8 mouse cellular contexts compared by ENCODE assay signal in the genomic region with DNA sequence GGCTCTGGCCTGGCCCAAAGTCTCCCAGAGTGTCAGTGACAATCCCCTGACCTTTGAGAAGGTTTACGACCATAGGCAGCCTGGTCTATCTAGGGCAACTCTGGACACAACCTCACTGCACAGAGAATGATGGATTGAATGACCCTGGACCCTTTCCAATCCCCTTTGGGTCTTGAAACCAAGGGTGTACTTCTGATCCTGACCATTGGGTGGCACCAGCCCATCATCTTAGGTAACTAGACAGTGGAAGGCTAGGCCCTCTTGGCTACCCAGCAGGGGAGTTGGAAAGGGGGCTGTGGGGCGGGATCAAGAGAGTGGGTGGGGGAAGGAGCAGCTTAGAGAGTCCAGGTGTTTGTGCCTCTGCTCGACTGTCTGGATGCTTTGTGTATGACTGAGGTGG.
DNase-seq lines count a peak whose midpoint lies in the region; ATAC-seq and TF ChIP-seq lines count a peak whose summit lies in the region.

No protein-coding gene starts in this region.

- H3K27ac ChIP-seq in intestine, postnatal 0 days (ENCODE audit: low read depth, low read length): no peak overlapping the region
- H3K27ac ChIP-seq in midbrain, embryonic 14.5 days (replicated peaks; ENCODE audit: low read depth, low read length): no peak overlapping the region

- no peaks in the 10 kb centered on the region for H3K4me1 ChIP-seq in intestine, postnatal 0 days (replicated peaks; ENCODE audit: control insufficient read depth, insufficient read depth, low read length)
- H3K4me1 ChIP-seq in midbrain, embryonic 14.5 days (ENCODE audit: control insufficient read depth, insufficient read depth, low read length): no peaks in the 10 kb centered on the region

- 8% methylated on average over 3 of the region's 3 CpGs for WGBS in intestine, postnatal 0 days
- 9% methylated on average over 3 of the region's 3 CpGs for WGBS in midbrain, embryonic 14.5 days

- H3K9ac ChIP-seq in intestine, postnatal 0 days (ENCODE audit: low read depth, low read length): no peak overlapping the region
- H3K9ac ChIP-seq in midbrain, embryonic 14.5 days (replicated peaks; ENCODE audit: low read length): no peak overlapping the region

- ATAC-seq in frontal cortex, adult (ENCODE audit: low TSS enrichment): no peak
- no peak for ATAC-seq in intestine, postnatal 0 days
- peak; percentile 68; the same call in 1 of the 2 replicates for ATAC-seq in midbrain, embryonic 14.5 days (ENCODE audit: low FRiP score, low TSS enrichment)

- no peaks in the 10 kb centered on the region for H3K36me3 ChIP-seq in intestine, postnatal 0 days (ENCODE audit: control insufficient read depth, insufficient read depth)
- no peaks in the 10 kb centered on the region for H3K36me3 ChIP-seq in midbrain, embryonic 14.5 days (ENCODE audit: control insufficient read depth, insufficient read depth, low read length)

- no peak overlapping the region for H3K4me3 ChIP-seq in intestine, postnatal 0 days (ENCODE audit: low read depth, low read length)
- no peak overlapping the region for H3K4me3 ChIP-seq in midbrain, embryonic 14.5 days (replicated peaks; ENCODE audit: low read depth, low read length)

- no peaks in the 10 kb centered on the region for H3K9me3 ChIP-seq in intestine, postnatal 0 days (ENCODE audit: control insufficient read depth)
- H3K9me3 ChIP-seq in midbrain, embryonic 14.5 days (ENCODE audit: control insufficient read depth, low read length): peaks cover 2% of the 10 kb centered on the region; the same call in 1 of the 2 replicates

- intact Hi-C loops in gastrocnemius, postnatal 36 days (cut with DNase I): loop anchor here (2.0 to 10.0 kb wide), 2 partner anchors 293 to 1117 kb away; a partner anchor contains a TSS
- intact Hi-C loops in left cerebral cortex, postnatal 25 days (cut with DNase I): loop anchor here (2.0 to 10.0 kb wide), 2 partner anchors 293 to 1119 kb away; no protein-coding TSS in a partner anchor

- peak; percentile 85 for TF ChIP-seq CTCF in intestine, postnatal 0 days (IDR thresholded peaks at IDR 0.05; ENCODE audit: low read depth)

- H3K4me2 ChIP-seq in intestine, postnatal 0 days (replicated peaks; ENCODE audit: low read depth): no peak overlapping the region
- no peak overlapping the region for H3K4me2 ChIP-seq in midbrain, embryonic 14.5 days (ENCODE audit: low read length)

- H3K27me3 ChIP-seq in intestine, postnatal 0 days (replicated peaks; ENCODE audit: control insufficient read depth, insufficient read depth, low read length): no peaks in the 10 kb centered on the region
- no peaks in the 10 kb centered on the region for H3K27me3 ChIP-seq in midbrain, embryonic 14.5 days (ENCODE audit: control insufficient read depth, insufficient read depth, low read length)

- peak; percentile 20 to 86 for DNase-seq in frontal cortex, adult 2 months (ENCODE audit: extremely low spot score in 1 of 2, low spot score in 1 of 2)
- peak; percentile 89 for DNase-seq in embryo, embryonic 10.5 days (ENCODE audit: low spot score)
- peak; percentile 64 to 78 for DNase-seq in gastrocnemius, postnatal 36 days
- peak; percentile 58 to 65 for DNase-seq in left cerebral cortex, postnatal 25 days (ENCODE audit: low spot score in 2 of 2)
- DNase-seq in midbrain, embryonic 14.5 days: peak; percentile 87
- DNase-seq in spleen, postnatal 4 days (ENCODE audit: low spot score in 2 of 2): peak; percentile 47 to 73
